Mouse (Mus musculus) spleen, postnatal 36 days (tissue): ENCODE results near the gene Dnm3.

ENCODE experiments used
- DNase-seq, 2 experiments: peaks; one replicate each; pipeline ENCODE4 v3.0.0; 2022; ENCODE audit warnings: low spot score in 2 of 2, mixed read lengths in 1 of 2

Gene Dnm3

GRCm38 (mm10) chr1:162109437-162109813, 368.4 kb downstream of the Dnm3 start:
- DNase-seq, result no peak

DNA sequence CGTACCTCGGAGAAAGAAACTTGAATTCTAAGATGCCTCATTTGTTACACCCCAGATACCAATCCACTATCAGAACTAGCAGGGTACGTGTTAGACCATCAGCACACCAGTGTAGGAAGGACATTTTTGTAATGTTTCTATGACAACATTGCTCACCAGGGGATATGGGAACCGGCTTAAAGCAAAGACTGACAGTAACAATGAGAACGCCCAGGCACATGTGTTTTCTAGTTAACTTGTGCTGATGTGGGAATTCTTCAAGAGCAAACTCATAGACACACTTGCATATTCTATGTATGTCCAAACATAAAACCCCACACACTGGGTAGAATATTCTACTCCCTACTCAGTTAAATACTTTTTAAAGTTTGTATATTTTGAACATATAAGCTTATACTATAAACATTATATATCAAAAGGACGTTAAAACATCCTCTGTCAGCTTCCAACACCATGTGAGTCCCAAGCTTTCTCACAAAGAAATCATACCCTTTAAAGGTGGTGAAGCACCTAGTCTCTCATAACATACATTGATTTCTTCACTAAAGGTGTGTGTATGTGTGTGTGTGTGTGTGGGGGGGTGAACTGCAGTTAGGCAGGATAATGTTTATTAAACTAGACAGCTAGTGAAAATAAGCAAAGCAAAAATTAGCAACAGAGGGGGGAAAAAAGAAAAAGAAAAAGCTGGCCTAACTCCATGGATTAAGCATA, 369.0 kb downstream of the Dnm3 start:
- no peak for DNase-seq

DNA sequence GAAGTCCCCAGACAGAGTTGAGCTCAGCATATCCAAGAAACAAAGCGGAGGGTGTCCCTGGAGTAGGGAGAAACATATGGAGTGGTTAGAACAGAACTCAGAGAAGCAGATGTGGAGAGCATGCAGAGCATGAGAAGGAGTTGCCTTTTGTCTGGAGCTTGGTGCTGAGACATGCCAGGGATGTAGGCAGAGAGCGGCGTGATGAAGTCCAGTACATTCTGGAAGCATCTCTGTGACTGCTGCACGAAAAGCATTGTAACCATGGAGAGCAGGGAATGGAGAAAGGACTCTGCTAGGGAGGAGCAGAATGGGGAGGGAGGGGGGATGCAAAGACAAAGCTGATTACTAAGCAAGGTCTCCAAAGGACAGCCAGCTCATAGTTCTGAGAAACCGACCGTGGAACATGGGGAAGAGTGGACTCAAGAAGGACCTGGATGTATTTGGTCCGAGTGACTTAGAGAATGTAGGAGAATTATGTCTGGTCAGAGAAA, 369.6 kb downstream of the Dnm3 start:
- no peak for DNase-seq

DNA sequence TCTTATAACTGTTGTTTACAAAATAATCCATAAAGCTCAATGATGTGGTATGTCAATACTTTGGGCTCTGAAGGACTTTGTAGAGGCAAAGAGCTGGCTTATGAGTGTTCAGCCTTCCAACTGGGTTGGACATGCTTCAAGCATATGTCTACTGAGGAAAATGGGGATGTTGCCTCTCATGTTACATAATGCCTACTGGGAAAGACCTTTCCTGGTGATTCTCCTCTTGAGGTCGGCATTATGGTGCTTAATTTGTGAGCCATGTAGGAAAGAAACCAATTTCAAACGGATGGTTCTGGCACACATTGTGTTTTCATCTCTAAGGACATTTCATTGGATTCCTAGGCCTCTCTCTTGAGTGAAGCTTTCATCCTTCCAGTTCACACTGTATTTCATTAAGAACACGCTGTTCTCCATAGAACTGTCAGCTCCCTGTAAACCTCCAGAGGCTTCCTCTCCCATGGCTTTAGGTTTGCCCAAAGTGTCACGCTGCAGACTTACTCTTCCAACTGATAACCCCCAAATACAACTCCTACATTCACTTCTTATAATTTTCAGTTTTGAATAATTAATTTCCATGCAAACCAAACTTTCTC, 370.7 kb downstream of the Dnm3 start:
- no peak for DNase-seq

- no peak for DNase-seq
Measured at GRCm38 (mm10) chr1:162100961-162101830, 376.6 kb downstream of the Dnm3 start.

DNA sequence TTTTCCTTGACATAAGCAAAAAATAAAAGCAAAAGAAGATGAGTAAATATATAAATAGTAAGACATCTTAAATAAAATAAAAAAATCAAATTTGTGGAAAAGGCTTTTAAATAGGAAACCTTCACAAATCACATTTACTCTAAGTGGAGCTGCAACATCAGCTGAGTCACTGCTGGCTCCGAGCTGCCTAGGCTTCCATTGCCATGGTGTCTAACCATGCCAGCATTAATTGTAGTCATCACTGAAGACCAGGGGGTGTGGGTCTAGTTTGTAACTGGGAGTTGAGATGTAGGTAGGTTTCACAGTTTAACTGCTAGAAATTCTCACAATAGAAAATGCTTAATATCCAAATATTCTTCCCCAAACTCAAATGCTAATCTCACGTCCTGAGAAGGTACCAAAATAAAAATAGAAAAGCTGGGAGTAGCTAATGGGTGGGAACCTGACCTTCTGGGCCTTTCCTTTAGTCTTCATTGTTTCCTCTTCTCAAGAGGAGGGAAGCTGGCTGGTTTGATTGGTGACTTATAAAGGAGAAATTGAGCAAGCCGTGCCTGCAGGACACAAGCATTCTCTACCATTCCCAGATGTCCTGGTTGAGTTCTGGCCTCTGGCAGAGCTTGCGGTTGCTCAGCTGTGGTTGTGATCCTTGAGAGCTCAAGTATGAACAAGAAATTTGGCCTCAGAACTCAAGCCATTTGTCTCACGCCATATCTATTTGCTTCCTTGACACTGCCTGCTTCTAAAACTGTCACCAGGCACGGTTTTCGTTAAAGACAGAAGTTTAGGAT, 377.6 kb downstream of the Dnm3 start:
- no peak for DNase-seq

GRCm38 (mm10) chr1:162099203-162099602, 378.6 kb downstream of the Dnm3 start:
- no peak for DNase-seq

DNA sequence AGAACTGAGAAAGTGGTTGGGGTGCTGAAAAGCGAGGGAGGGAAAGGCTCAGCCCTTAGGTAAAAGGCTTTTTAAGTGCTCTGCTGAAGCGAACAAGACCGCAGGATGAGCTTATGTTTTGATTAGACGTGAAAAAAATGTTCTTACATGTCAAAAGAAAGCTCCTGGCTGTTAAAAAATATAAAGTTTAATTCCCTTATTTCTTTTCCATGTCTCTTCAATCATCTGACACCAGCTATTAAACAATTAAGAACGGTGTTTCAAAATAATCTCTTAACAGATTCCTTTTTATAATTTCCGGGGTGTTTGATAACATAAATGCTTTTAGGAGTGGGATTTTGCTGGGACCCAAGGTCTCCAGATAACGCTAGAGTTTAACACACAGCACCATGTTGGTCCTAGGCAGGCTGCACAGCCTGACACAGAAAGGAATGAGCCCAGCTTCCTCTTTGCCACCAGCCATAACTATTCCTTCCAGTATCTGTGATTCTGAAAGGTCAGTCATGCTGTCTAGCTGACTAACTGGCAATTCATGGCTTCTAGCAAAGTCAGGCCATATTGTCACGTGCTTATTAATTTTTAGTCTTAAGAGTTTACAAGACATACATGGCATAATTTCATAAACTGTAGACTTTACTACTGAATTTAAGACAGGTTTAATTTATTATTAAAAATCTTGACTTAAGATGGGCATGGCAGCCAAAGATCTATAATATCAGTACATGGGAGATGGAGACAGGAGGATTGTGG, 383.1 kb downstream of the Dnm3 start:
- DNase-seq, result no peak

GRCm38 (mm10) chr1:162093806-162094522, 383.9 kb downstream of the Dnm3 start:
- no peak for DNase-seq

DNA sequence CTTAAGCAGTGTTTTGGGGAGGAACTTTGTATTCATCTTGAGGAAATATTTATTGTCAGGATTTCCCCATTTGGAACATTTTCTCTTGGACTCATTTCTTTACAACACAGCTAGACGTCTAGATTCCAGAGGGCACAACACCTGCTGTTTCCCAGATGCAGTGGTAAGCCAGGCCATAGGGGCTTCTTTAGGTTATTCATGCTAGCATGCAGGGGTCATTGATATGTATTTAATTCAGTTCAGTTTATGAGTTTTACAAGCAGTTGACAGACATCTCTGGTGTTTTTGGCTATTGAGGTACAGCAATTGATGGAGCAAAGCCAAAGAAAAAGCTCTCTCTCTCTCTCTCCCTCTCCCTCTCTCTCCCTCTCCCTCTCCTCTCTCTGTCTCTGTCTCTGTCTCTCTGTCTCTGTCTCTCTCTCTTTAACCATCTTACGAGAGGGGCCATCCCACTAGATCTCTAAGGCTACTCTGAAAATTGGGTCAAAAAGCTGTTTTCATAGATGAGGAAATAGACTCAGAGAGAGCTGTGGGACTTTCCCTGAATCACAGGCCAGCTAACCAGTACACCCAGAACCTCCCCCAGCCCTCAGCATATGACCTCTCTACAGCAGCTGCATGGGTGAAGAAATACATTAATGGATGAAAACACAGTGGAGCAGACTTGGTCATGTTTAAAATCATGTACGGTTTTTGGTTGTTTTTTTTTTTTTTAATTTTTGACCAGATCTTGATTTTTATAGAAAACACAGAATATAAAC, 384.8 kb downstream of the Dnm3 start:
- DNase-seq, result peak in 1 of 2 experiments; percentile 9

- no peak for DNase-seq
Measured at GRCm38 (mm10) chr1:162092401-162092800, 385.4 kb downstream of the Dnm3 start.

- no peak for DNase-seq
Measured at GRCm38 (mm10) chr1:162083886-162084478, 393.9 kb downstream of the Dnm3 start.

- DNase-seq, result no peak
Measured at GRCm38 (mm10) chr1:162083354-162083753, 394.5 kb downstream of the Dnm3 start.

DNA sequence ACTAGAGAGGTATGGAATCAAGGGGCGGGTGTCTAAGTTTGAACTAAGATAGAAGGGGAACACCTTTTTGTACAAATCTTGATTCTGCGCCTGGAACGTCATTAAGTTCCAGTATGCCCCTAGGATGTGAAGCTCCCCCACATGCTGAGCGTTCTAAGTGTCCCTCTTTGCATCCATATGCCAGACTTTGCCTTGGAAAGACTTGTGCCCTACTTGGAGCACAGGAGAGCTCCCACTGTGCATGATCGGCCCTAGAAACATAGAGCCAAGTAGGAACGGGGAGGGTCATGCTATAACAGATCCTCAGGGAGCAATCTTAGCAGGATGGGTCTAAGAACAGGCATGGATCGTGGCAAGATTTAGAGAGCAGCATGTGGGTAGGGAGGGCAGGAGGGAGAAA, 395.1 kb downstream of the Dnm3 start:
- no peak for DNase-seq

GRCm38 (mm10) chr1:162081693-162082372, 396.0 kb downstream of the Dnm3 start:
- DNase-seq, result no peak

- DNase-seq, result no peak
Measured at GRCm38 (mm10) chr1:162079989-162080388, 397.8 kb downstream of the Dnm3 start.

DNA sequence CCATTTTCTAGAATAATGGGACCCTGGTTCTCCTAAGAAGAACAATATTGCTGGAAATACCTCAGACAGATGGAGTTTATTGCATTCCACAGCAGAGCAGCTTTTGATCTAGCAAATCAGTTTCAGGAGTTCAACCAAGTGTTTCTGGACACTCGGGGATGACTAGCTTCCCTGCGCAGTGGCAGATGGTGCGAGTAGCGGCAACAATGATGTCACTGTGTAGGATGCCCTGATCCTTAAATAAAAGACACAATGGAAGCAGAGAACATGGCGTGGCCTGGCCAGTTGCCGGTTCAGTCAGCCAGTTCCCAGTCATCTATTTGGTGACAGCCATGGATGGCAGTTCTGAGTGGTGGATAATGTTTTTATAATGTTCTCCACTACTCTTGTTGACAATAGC, 400.4 kb downstream of the Dnm3 start:
- DNase-seq, result no peak

DNA sequence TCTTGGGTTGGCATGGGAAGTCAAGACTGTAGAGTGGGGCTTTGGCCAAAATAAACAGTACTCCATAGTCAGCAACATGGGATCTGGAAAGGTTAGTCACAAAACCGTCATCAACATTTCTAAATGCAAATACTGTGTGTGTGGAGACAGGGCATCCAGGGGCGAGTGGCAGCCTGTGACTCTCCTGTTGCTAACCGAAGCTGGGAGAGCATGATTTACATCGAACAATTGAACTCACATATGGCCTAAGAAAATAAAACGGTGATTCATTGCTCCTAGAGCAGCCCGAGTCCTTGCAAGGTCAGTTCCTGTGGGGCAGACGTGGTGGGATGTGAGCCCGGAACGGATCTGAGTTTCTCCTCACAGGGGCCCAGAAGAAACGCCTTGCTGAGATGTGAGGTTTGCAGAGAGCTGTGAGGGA, 401.2 kb downstream of the Dnm3 start:
- no peak for DNase-seq

- no peak for DNase-seq
Measured at GRCm38 (mm10) chr1:162075831-162076230, 402.0 kb downstream of the Dnm3 start.
